Mouse (Mus musculus): ENCODE results near the gene Bcorl1.
"Not testable (repeated sequence)": the region's sequence is repeated elsewhere in the genome, so short reads cannot be mapped to it uniquely, and the experiment has no call there.

Gene Bcorl1

DNA sequence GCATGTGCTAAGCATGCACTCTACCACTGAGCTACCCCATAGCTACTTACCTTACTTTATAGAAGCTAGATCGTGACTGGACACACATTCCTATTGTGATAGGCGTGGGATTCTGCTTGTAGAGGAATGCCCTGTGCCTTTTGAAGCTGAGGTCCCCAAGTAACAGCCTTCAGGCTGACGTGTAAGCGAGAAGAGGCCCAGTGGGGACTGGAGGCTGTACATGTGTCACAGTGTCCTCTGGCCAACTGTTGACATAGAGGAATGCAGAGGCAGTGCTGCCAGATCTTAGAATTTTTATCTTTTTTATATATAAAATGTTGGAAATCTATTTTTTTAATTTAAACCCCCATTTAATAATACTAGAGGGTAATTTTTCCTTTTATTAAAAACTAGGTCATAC lies 58.8 kb downstream of the Bcorl1 start:
- DNase-seq, result no peak

DNA sequence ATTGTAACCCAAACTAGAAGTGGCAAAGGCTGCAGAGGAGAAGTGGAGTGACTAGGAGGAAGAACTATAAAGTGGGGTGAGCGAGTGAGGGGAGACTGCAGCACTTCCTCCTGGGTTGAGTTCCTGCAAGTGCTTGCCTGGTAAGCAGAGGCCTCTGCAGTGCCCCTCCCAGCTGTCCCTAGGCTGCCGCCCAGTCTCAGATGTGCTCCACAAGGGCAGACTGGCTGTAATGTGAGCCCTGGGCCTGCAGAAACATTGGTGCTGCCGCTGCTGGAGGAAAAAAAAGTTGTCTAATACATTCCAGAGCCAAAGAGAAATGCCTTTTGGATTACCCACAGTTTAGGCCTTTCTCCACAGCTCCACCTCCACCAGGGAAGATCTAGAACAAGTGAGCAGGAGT lies 64.0 kb downstream of the Bcorl1 start:
- DNase-seq, result no peak

DNA sequence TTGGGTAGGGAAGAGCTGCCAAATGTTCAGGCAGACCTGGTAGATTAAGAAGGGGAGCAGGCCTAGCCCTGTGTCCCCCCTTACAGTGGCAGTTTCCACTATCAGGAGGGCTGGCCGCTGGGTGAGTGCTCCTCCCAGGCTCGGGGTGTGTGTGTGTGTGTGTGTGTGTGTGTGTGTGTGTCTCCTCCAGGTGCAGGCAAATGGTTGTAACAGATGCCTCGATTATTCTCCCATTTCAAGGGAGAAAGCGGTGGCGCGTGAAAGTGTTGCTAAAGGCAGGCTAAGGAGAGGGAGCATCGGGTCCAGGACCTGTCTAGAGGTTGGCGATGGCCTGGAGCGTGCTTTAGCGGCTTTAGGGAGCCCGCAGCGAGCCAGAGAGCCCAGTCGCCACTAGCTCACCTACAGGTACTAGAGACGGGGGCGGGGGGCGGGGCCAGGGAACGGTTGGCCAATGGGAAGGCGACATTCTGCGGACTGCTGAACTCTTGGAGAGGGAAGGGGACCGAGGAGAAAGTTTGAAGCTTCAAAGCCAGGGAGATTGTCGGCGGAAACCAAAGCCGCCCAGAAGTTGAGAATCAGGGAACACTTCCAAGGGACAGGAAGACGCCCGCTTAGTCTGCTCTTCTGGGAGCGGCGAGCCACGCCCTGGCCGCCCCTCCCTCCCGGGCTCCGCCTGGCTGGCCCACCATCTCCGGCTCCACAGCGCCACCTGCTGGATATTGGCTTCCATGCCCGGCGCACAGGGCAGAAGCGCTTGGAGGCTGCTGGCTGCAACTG lies 68.6 kb downstream of the Bcorl1 start:
- DNase-seq, result peak; percentile 89

DNA sequence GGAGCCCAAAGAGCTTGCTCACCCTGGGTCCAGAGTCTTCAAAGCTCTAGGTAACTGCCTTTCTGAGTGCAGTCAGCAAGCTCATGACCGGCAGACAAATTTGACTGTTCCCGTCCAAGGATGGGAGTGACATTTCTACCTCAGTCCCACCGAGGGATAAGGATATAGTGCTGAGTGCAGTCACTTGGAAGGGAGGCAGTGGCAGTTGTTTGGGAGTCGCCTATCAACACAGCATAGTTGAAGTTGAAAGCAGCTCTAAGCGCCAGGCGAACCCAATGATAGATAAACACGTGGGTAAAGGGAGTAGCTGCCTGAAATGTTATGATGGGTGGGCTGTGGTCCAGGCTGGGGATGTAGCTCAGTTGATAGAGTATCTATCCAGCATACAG lies 69.2 kb downstream of the Bcorl1 start:
- no peak for DNase-seq

DNA sequence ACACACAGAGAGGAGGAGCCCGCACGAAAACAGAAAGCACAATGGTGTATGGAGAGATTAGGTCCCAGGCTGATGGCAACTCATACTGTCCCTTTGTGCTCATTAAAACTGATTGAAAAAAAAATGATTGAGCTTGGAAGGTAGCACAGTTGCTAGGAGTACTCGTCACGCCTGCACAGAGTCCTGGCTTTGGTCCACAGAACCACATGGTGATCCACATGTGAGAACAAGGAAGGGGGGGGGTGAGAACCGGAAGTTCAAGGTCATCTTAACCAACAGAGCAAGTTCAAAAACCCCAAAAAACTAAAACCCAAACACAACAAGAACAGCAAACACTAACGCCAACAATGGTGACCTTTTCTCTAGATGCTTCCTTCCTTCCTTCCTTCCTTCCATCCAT lies 71.5 kb downstream of the Bcorl1 start:
- DNase-seq, result no peak

DNA sequence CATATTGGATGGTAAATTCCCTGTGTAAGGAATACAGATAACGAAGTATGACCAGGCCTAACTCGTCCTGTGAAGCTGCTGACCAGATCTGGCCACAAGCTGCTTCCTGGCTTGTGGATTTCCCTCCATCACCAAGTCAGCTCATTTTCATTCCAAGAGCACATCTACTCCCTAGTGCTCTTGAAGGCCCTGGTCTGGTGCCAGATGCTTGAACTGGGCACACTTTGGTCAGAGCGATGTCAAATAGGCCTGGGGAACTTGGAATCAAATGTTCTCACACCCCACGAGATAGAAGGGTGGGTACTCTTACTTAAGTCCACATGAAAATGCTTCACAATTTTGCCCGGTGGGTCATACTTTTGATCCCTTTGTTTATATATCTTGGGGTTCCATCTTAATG lies 73.1 kb downstream of the Bcorl1 start:
- no peak for DNase-seq

DNA sequence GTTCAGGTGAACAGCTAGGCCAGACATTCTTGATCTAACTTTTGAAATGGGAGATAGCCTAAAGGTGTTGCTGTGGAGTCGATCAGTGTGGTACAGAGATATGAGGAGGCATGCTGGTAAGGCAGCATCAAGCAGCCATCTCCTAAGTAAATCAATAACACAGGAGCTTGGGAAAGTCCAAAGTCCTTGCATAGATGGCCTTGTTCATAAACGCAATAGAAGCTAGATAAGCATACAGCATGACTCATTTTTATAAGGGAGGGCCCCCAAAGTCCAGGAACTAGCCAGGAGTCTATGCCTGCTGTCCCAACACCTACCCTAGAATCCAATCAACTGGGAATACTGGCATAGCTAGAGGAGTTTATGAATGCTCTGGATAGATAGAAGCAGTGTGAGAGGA lies 77.3 kb downstream of the Bcorl1 start:
- no peak for DNase-seq

DNA sequence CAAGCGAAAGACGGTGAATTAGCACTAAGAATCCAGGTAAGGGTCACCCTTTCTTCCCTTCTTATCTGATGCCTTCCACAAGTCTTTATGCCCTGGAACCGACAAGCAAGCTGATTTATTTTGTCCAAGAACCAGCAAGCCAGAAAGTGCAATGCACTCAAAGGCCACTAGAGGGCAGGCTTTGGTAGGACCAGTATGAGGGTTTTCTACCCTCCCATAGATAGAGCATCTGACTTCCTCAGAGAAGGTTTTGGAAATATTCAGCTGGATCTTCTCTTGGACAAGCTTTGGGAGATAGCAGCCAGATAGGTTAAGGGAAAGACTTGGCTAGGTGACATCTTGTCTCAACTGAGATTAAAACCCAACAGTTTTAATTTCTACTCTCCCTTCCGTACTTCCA lies 81.8 kb downstream of the Bcorl1 start:
- peak; percentile 74 for DNase-seq

DNA sequence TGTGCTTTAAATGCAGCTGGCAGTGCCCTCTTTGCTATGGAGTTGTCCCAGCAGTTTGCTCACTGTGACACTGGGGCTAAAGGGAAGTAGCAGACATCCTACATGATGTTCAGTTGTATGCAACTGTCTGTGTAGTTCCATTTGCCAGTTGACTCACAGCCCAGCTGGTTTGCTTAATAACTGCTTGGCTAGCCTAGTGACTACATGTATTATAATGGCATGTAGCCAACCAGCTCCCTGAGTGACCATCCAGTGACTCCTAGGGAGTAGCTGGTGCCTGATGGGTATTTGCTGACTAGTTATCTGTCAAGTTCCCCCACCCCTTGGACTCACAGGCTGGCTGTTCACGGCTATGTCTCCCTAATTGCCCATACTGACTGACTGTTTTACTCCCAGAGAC lies 82.5 kb downstream of the Bcorl1 start:
- DNase-seq, result no peak

DNA sequence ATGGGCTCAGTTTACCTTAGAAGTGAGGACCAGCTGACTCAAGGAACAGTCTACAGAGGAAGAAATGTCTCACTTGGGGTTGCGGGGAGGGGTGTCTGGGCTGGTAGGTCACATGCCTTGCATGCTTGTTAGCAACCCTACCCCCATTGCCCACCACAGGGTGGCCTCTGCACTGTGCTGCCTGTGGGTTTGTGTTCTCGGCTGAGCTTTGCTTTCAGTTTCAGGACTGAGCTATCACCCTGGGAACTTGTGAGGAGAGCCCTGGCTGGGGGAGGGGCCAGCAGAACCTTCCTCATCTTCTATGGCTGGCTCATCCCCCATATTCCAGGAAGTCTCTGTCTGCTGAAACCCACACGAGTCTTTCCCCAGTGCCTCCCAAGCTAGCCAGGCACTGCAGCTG lies 83.4 kb downstream of the Bcorl1 start:
- DNase-seq, result peak; percentile 40

DNA sequence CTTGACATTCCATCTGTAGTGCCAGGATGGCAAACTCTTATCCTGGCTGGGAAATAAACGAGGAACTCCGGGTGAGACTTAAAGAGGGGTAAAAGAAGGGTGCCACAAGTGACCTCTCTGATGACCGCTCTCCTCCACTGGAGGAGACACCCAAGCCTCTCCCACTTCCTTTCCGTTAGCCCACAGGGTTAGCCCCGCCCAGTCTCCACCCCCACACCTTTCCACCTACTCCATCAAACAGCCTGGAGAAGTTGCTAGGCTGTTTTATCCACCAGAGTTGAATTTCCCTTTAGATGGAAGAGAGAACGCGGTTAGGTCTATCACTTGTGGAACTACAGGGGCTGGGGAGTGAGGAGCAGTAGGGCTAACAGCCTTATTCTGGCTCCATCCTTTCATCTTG lies 84.1 kb downstream of the Bcorl1 start:
- DNase-seq, result peak; percentile 10

DNA sequence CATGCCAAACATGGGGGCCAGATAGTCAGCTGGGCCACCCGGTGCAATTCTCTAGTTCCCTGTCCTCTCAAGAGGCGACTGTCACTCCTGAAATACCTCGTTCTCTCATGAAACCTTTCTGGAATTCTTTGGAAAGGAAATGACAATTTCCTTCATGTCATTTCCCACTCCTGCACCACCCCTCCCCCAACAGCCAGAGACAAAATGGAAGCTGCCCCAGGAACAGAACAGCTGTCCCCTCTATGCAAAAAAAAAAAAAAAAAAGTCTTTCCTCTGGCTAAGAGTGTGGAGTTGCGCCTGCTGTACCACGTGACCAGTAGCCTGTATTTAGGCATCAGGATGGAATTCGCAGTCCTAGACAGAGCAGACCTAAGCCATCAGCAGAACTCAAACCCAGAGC lies 87.1 kb downstream of the Bcorl1 start:
- DNase-seq, result peak; percentile 52

DNA sequence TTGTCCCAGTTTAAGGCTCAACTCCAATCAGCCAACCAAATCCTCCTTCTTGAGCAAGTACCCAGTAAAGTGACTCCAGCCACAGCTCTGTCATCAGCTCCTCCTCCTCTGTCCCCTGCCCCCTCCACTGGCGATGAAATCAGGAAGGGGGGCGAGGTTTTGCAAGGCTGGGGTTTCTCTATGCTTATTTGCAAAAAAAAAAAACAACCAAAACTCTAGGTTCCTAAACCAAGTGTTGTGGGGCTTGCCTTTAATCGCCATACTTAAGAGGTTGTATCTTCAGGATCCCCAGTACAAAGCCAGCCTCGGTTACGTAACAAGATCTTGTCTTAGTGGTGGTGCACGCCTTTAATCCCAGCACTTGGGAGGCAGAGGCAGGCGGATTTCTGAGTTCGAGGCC lies 87.5 kb downstream of the Bcorl1 start:
- DNase-seq, result no peak

DNA sequence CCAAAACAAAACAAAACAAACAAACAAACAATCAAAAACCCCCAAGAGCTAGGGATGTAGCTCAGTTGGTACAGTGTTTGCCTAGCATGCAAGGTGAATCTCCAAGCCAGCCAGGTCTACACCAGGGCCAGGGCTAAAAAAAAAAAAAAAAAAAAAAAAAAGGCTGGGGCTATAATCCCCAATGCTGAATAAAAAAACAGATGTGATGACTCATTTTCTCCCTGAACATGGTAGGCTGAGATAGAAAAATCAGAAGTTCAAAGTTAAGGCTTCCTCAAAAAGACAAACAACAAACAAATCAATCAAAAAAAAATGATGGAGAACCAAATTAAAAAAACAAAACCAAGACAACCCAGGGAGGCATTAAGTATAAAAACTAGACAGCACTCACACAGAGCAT lies 87.9 kb downstream of the Bcorl1 start:
- DNase-seq, result no peak

DNA sequence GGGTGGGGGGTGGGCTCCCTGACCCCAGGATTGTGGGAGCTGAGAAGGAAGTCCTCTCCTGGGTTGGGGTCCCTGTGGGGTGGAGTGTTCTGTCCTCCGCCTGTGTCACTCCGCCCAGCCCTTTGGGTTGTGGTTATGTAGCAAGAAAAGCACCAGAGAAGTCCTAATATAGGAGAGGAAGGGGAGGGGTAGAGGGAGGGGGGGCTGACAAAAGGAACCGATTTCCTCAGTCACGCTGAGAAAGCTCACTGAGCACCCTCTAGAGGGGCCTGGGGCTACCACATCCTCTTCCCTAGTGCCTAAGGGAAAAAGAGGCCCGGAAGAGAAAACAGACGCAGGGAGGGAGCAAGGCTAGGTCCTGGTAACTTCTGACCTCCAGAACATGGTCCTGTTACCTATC lies 88.4 kb downstream of the Bcorl1 start:
- peak; percentile 32 for DNase-seq

DNA sequence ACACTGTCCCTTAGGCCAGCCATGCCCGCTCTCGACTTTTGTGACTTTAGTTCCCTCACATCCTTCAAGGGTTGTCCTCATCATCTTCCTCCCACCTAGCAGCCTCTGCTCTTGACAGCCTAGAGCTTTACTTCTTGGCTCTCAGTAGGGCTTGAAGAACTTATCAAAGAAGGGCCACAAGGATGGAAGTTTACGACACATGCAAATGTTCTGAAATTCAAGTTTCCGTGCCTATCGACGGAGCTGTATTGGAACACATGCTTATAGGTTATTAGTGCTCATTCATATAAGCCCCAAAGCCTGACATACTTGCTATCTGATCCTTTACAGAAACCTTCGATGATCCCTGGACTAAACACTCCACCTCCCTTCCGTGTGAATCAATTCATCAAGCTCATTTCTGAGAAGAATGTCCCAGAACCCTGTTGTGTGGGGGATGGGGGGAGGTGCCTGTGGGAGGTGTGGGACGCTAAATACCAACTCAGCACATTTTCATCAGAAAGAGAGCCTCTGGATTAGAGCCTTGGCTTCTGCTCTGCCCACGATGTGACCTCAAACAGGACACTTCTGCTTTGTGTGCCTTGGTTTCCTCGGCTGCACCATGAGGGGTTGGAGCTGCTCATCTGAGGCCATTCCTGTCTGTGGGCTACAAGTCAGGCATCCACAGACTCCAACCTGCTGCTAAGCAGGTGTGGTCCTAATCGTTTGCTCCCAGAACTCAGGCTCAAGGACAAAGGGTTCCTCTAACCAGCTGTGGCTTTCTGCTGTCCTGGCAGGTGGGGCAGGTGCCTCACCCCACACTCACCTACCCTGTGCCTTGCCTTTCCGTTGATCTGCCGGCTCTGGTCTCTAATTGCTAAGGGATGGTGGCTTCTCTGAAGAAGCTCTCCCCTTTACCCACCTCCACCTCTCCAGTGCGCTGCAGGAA lies 91.7 kb downstream of the Bcorl1 start:
- DNase-seq, result no peak

DNA sequence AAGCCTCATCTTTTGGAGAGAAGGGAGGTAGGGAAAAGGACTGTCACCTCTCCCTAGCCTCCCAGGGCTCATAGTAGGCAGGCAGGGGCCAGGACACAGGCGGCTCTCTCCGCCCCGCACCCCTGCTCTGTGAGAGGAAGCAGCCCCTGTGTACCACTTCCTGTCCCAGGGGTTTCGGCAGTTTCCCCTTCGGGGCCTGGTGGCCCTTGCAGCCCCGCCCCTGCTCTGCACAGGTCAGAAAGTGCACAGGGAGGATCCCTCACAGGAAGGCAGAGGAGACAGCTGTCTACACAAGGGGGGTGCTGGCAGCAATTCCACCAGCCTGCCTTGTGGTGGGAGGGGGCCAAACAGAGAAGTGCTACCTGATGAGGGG lies 92.4 kb downstream of the Bcorl1 start:
- DNase-seq, result peak; percentile 39

DNA sequence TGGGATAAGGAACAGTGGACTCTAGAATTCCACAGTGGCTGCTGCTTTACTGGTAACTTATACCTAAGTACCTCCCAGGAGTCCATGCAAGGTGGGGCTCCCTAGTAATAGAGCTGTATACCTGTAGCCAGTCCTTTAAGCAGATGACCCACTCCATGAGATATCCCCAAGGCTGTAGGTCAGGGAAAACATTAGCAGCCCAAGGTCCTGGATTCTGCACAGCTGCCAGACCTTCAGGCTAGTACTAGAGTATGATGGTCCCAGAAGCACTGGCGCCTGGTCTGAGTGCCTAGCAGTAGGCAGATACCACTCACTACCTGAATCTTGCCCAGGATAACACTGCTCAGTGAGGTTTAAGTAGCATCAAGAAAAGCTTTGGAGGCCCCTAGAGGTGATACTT lies 93.1 kb downstream of the Bcorl1 start:
- DNase-seq, result no peak

DNA sequence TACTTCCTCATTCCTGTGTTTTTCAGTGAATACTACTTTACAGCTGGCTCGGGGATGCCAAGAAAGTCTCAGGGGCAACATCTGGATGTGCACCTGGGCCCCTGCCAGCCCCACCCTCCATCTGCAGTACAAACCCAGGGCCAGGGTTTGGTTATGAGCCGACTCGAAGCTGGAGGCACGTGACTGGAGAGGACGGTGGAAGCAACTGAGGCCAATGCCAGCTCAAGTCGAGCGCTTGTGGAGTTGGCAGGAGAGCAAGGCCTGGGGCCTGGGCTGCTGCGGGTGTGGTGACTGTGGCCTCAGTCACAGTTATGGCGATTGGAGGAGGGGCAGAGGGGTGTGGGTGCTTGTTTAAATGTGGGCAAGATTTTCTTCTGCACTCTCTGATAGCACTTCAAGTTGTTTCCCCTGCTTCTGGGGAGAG lies 94.3 kb downstream of the Bcorl1 start:
- DNase-seq, result no peak

DNA sequence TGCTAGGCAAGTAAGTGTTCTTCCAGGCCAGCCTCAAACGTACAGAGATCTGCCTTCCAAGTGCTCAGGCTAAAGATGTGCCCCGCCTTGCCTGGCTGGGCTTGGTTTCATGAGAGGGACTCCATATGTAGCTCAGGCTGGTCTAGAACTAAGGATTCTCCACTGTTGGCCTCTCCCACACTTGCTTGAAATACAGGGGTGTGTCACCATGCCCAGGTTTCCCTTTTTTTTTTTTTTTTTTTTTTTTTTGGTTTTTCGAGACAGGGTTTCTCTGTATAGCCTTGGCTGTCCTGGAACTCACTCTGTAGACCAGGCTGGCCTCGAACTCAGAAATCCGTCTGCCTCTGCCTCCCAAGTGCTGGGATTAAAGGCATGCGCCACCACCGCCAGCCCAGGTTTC lies 94.9 kb downstream of the Bcorl1 start:
- DNase-seq, result not testable (repeated sequence)

DNA sequence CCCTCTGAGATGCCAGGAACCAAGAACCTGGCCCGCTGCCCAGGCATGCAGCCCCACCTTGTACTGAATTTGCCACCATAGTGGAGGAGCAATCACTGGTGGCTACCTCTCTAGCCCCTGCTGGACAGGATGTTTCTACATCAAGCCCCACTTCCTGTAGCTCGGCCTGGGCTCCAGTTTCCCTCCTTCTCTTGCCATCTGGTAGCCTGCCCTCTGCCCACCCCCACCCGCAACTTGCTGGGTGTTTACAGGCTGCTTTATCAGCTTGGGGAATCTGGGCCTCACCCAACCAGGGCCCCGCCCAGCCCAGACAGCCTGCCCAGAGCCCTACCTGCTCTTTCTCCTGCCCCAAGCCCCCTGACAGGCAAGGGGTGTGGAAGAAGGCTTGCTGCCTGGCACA lies 97.9 kb downstream of the Bcorl1 start:
- DNase-seq, result no peak

DNA sequence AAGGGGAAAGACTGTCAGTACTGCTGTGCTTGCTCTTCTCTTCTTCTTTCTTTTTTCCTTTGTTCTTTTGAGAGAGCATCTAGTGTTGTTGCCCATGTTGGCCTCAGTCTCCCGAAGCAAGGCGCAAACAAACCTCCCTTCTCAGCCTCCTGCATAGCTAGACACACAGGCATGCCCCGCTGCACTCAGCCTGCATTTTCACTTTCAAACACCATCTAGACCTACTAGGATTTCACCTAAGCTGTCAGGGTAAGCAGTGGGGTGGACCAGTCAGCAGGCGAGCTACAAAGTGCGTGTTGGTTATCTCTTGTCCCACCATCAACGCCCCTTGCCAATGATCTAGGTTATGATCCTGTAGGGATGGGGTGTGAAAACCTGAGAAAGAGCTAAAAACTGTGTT lies 100.4 kb downstream of the Bcorl1 start:
- DNase-seq, result no peak

DNA sequence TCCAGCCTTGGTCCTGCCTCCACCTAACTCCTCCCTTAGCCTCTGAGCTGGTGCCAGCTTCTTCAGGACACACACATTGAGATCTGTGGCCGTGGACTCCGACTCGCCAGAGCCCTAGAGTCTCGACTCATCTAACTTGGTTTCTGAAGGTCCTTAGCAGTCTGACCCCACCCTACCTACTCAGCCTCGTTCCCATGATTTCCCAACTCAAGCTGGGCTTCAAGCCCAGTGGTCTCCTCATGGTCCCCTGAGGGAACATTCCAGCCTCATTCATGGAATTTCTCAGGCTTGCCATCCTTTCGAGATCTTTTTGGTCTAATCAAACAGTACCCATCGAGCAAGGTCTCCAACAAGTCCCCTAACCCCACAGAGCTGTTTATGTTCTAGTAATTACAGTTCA lies 100.8 kb downstream of the Bcorl1 start:
- no peak for DNase-seq

DNA sequence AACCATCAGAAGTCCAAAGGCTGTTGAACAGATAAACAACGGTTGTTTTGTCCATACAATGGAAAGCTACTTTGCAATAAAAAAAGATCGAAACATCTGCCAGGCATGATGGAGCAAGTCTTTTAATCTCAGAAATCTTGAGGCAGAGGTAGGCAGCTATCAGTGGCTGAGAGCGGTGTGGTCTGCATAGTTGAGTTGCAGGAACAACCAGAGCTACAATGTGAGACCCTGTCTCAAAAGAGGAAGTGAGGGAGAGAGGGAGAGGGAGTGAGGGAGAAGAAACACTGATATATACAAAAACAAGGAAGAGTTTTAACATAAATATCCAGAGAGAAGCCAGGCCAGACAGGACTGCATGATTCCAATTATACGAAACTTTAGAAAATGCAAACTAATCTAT lies 103.5 kb downstream of the Bcorl1 start:
- DNase-seq, result no peak

Data from kidney, postnatal 14 days (tissue).